ENCODE assay signal across 10 mouse cellular contexts in the genomic region with DNA sequence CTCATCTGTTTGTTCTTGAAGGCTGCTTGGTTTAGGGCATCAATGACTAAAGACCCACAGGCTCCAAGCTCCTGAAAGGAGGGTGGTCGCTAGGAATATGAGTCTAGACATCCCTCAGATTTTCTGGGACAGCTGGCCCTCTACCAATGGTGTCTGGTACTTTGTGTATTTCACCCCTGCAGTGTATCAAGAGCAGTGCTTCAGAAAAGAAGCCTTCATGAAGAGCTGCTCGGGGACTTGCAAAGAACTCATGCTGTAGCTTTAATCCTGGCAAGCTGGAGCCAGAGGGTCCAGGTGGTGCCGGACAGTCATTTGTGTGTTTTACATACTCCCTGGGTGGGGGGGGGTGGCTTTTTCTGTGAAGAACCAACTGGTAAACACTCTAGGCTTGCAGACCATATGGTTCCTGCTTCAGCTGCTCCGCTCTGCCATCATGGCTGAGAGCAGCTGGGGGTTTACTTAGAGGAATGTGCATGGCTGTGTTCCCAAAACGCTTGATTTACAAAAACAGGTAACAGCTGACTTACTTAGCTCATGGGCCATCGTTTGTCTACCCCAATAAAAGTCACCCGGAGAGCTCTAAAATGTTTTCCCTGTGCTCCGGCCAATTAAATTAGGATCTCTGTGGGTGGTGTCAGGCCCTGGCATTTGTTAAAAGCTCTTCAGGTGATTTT. TPM values are rescaled to one million over a fixed set of nuclear protein-coding genes. Genes with fewer than 3 reads are reported as not detected.
DNase-seq lines count a peak whose midpoint lies in the region; ATAC-seq lines count a peak whose summit lies in the region.
"Had no signal": no experiment of that assay in that cellular context is flagged by ENCODE, and none has a peak within 500 bp of the region (broad histone marks: within the 10 kb centered on the region; RNA-seq: fewer than 3 reads in every experiment).

No protein-coding gene starts in this region.

- H3K9ac ChIP-seq in intestine, embryonic 16.5 days (ENCODE audit: low read depth, low read length), result no peak overlapping the region
- no peak overlapping the region for H3K9ac ChIP-seq in liver, embryonic 12.5 days
- H3K9ac ChIP-seq: liver, embryonic 13.5 days had no signal

- no peak overlapping the region for H3K4me2 ChIP-seq in intestine, embryonic 16.5 days (ENCODE audit: low read depth, low read length)
- H3K4me2 ChIP-seq in liver, embryonic 12.5 days, result no peak overlapping the region
- H3K4me2 ChIP-seq: liver, embryonic 13.5 days had no signal

- DNase-seq in layer of hippocampus, adult 11-12 months (ENCODE audit: low spot score), result peak; percentile 58
- DNase-seq in layer of hippocampus, adult 9-10 months (ENCODE audit: low spot score), result no peak
- DNase-seq in cerebellum, adult 11 months, result peak; percentile 52
- DNase-seq in cerebellum, postnatal 14 days, result peak; percentile 72 to 76
- no peak for DNase-seq in adrenal gland, adult 18-20 months (ENCODE audit: low spot score in 2 of 2)
- no peak for DNase-seq in urinary bladder, postnatal 25 days (ENCODE audit: low spot score)
- DNase-seq: liver, embryonic 13.5 days had no signal

- WGBS in intestine, embryonic 16.5 days, result 36% methylated on average over 8 of the region's 8 CpGs
- 50% methylated on average over 8 of the region's 8 CpGs for WGBS in liver, embryonic 12.5 days (ENCODE audit: insufficient replicate concordance)

- H3K9me3 ChIP-seq in intestine, embryonic 16.5 days (ENCODE audit: control insufficient read depth, low read length), result no peaks in the 10 kb centered on the region
- no peaks in the 10 kb centered on the region for H3K9me3 ChIP-seq in liver, embryonic 12.5 days (replicated peaks)
- H3K9me3 ChIP-seq: G1E; liver, embryonic 13.5 days had no signal

- H3K27me3 ChIP-seq in intestine, embryonic 16.5 days (replicated peaks; ENCODE audit: control insufficient read depth, insufficient read depth, low read length), result no peaks in the 10 kb centered on the region
- no peaks in the 10 kb centered on the region for H3K27me3 ChIP-seq in liver, embryonic 12.5 days (replicated peaks)
- H3K27me3 ChIP-seq: liver, embryonic 13.5 days had no signal

- peak; percentile 52 for ATAC-seq in intestine, embryonic 16.5 days
- no peak for ATAC-seq in liver, embryonic 12.5 days

- H3K36me3 ChIP-seq in intestine, embryonic 16.5 days (ENCODE audit: control insufficient read depth, insufficient read depth, low read length), result no peaks in the 10 kb centered on the region
- no peaks in the 10 kb centered on the region for H3K36me3 ChIP-seq in liver, embryonic 12.5 days
- H3K36me3 ChIP-seq: G1E; liver, embryonic 13.5 days had no signal

- no peak overlapping the region for H3K4me3 ChIP-seq in intestine, embryonic 16.5 days (ENCODE audit: low read length)
- H3K4me3 ChIP-seq in liver, embryonic 12.5 days, result no peak overlapping the region
- H3K4me3 ChIP-seq: liver, embryonic 13.5 days had no signal

- 0 out of 2 replicates have a peak, but pooled peaks cover 2% of the 10 kb centered on the region for H3K4me1 ChIP-seq in intestine, embryonic 16.5 days (ENCODE audit: control insufficient read depth, insufficient read depth, low read length)
- no peaks in the 10 kb centered on the region for H3K4me1 ChIP-seq in liver, embryonic 12.5 days
- H3K4me1 ChIP-seq: liver, embryonic 13.5 days had no signal

- no peak overlapping the region; the same call in 1 of the 2 replicates for H3K27ac ChIP-seq in intestine, embryonic 16.5 days (ENCODE audit: low read length)
- no peak overlapping the region for H3K27ac ChIP-seq in liver, embryonic 12.5 days
- H3K27ac ChIP-seq: liver, embryonic 13.5 days had no signal

RNA-seq across cellular contexts. Expression of a gene that starts 38.8 kb away (rescaled TPM):
- polyA plus RNA-seq in intestine, embryonic 16.5 days (2015; fragmentation: Nextera tagmentation; extraction: Ambion mirVana), result 0.64 TPM in 2 replicates
- total RNA-seq in adrenal gland, adult 18-20 months (2021), result 1 to 10 TPM; 1.2 TPM
- 0.46 and 0.59 TPM in 2 replicates for polyA plus RNA-seq in liver, embryonic 12.5 days (2016; fragmentation: Nextera tagmentation; extraction: Ambion mirVana)
- polyA plus RNA-seq: G1E had no signal

Comparison
In these comparisons a context has a peak if more than half of its experiments do, and no peak if none do; other contexts are left out.
1. DNase-seq: peak in layer of hippocampus, adult 11-12 months (single experiment), cerebellum, adult 11 months (single experiment) and cerebellum, postnatal 14 days (2 of 2); none in layer of hippocampus, adult 9-10 months (single experiment), adrenal gland, adult 18-20 months (0 of 2) and urinary bladder, postnatal 25 days (single experiment).